Mouse (Mus musculus) ES-E14 (cell line): Measurements from ENCODE around the gene Cdh13. TPM values are rescaled to one million over a fixed set of nuclear protein-coding genes. Genes with fewer than 3 reads are reported as not detected.
A peak's percentile ranks its signal among the peaks of the same experiment; 100 is the strongest.

Source experiments
- DNase-seq: peaks from one replicate; pipeline ENCODE4 v3.0.0-alpha.2; 2013; ENCODE audit warnings: low read depth, low spot score
- H3K27ac ChIP-seq: 2 replicates; pipeline ENCODE4 v1.5.1; 2012; ENCODE audit warnings: low read depth, mild to moderate bottlenecking, low read length, moderate library complexity, mixed read lengths; ENCODE audit not compliant: poor library complexity, insufficient read depth, severe bottlenecking
- H3K36me3 ChIP-seq: 2 replicates; pipeline ENCODE4 v1.6.1; 2012; ENCODE audit warnings: mild to moderate bottlenecking, low read length, moderate library complexity, mixed read lengths; ENCODE audit not compliant: control insufficient read depth, poor library complexity, insufficient read depth, severe bottlenecking
- H3K4me1 ChIP-seq, 2 experiments: fragments of 150-350 bp in 1 of 2; sonication (generic) in 1 of 2; 2 replicates each; pipeline ENCODE4 v1.6.1; 2012; ENCODE audit warnings: low read length in 2 of 2, mild to moderate bottlenecking in 1 of 2, mixed read lengths in 1 of 2; ENCODE audit not compliant: control insufficient read depth in 2 of 2, insufficient read depth in 2 of 2, poor library complexity in 1 of 2
- H3K4me3 ChIP-seq, 2 experiments: fragments of 150-350 bp in 1 of 2; sonication (generic) in 1 of 2; 2 replicates each; pipeline ENCODE4 v1.5.1; 2012; ENCODE audit warnings: low read length in 2 of 2, low read depth in 1 of 2, mild to moderate bottlenecking in 1 of 2, mixed read lengths in 1 of 2; ENCODE audit not compliant: insufficient read depth in 1 of 2, poor library complexity in 1 of 2, severe bottlenecking in 1 of 2
- H3K9ac ChIP-seq: 2 replicates; pipeline ENCODE4 v1.6.1; 2012; ENCODE audit warnings: low read depth, mild to moderate bottlenecking, low read length, mixed read lengths; ENCODE audit not compliant: poor library complexity, insufficient read depth, severe bottlenecking
- H3K9me3 ChIP-seq: fragments of 150-350 bp; sonication (generic); 2 replicates; pipeline ENCODE4 v1.6.1; 2012; ENCODE audit warnings: low read depth, mild to moderate bottlenecking, low read length; ENCODE audit not compliant: control insufficient read depth, insufficient read depth
- CHD2 ChIP-seq: IDR thresholded peaks from 2 replicates; pipeline ENCODE4 v1.6.1; 2014; ENCODE audit warnings: mild to moderate bottlenecking, low read depth, low read length, inconsistent platforms
- HCFC1 ChIP-seq: IDR thresholded peaks from 2 replicates; pipeline ENCODE4 v1.6.1; 2012; ENCODE audit warnings: low read length, inconsistent platforms, borderline replicate concordance; ENCODE audit not compliant: insufficient read depth
- MAFK ChIP-seq: IDR thresholded peaks from 2 replicates; pipeline ENCODE4 v1.6.1; 2014; ENCODE audit warnings: mild to moderate bottlenecking, low read depth, low read length, inconsistent platforms; ENCODE audit not compliant: insufficient read depth
- ZC3H11A ChIP-seq: IDR thresholded peaks from 2 replicates; pipeline ENCODE4 v1.6.1; 2012; ENCODE audit warnings: low read depth, mild to moderate bottlenecking, inconsistent platforms, low read length, borderline replicate concordance
- ZNF384 ChIP-seq: IDR thresholded peaks from 2 replicates; pipeline ENCODE4 v1.6.1; 2012; ENCODE audit warnings: low read depth, low read length, inconsistent platforms
- in situ Hi-C, 2 experiments: fragments of 600-800 bp; cut with MboI; formaldehyde crosslinking; loops; one replicate each; pipeline ENCODE4 v1.15.1; 2025; ENCODE audit warnings: low sequenced_read_pairs in 2 of 2, inconsistent platforms in 1 of 2; ENCODE audit not compliant: unreplicated experiment in 2 of 2
- total RNA-seq: library from RNA; depleted of rRNA; stranded (reverse); fragments of 300-350 nt; gene quantifications from 2 replicates; pipeline ENCODE4 v1.2.3, GENCODE M21; 2012

Cdh13 gene
- total RNA-seq, 1 experiment, result 1.3 TPM

DNA sequence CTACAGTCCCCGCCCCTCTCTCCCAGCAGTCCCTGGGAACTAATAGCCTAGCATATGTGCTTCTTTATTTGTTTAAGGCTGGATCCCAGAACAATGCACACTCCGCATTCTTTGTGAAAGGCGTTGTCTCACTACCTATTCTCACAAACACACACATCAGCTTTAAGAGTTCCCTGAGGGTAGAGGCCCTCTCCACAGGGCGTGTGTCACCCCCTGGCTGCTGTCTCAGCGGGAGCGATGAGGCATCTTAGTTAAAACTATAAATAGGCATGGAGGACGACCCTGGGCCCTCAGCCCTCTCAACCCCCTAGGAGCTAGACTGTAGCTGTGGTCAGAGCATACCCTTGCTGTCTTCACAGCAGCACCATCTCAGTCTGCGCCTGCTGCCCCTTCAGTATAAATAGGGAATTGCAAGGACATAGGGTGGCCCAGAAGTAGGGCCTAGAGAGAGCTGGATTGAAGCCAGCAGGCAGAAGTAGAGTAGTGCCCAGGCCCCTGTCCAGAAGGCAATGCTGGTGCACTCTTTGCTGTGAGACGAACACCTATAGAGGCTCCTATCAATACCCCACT, 738.9 kb downstream of the Cdh13 start:
- Histone ChIP-seq H3K4me3 (no peak overlapping the region), H3K27ac (no peak overlapping the region), H3K36me3 (no peaks in the 10 kb centered on the region), H3K4me1 (no peaks in the 10 kb centered on the region), H3K9me3 (no peaks in the 10 kb centered on the region), H3K9ac (no peak overlapping the region)
- DNase-seq, result peak; percentile 13
- no peak for TF ChIP-seq CHD2
- no peak for TF ChIP-seq HCFC1
- no peak for TF ChIP-seq ZNF384
- TF ChIP-seq MAFK, result no peak
- TF ChIP-seq ZC3H11A, result no peak
- in situ Hi-C loops, result no loop called here

- no peak overlapping the region for H3K4me3 ChIP-seq
- in situ Hi-C loops, result no loop called here
- H3K27ac ChIP-seq, result no peak overlapping the region
- DNase-seq, result no peak
- H3K9ac ChIP-seq, result no peak overlapping the region
- TF ChIP-seq ZNF384 (no peak), CHD2 (no peak), MAFK (no peak), ZC3H11A (no peak)
- no peaks in the 10 kb centered on the region for H3K9me3 ChIP-seq
- H3K4me1 ChIP-seq, result no peaks in the 10 kb centered on the region
- H3K36me3 ChIP-seq, result no peaks in the 10 kb centered on the region
These were observed 749.9 kb downstream of the Cdh13 start for GRCm38 (mm10) chr8:119033398-119033797.

DNA sequence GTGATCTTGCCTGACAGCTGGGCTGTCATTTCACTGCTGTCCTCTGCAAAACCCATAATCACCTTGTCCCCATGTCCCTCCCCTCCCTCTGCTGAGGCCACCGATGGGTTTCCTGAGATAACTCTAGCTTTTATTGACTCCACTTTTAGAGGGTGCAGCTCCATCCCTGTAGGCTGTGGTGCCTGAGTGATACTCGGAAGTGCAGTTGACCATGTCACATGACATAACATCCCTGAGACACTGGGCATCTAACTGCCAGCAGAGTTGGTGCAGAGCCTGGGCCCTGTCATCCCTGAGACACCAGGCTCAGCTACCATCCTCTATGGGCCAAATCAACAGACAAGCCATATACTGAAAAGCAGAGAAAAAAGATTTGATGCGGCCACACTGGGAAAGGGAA, 750.5 kb downstream of the Cdh13 start:
- Histone ChIP-seq H3K4me3 (no peak overlapping the region), H3K4me1 (no peaks in the 10 kb centered on the region), H3K9me3 (no peaks in the 10 kb centered on the region), H3K27ac (no peak overlapping the region), H3K9ac (no peak overlapping the region), H3K36me3 (no peaks in the 10 kb centered on the region)
- in situ Hi-C loops, result no loop called here
- TF ChIP-seq CHD2, result no peak
- no peak for TF ChIP-seq ZNF384
- TF ChIP-seq HCFC1, result no peak
- TF ChIP-seq ZC3H11A, result no peak
- TF ChIP-seq MAFK, result no peak
- no peak for DNase-seq

GRCm38 (mm10) chr8:119035126-119035525, 751.6 kb downstream of the Cdh13 start:
- Histone ChIP-seq H3K36me3 (no peaks in the 10 kb centered on the region), H3K9ac (no peak overlapping the region), H3K4me3 (no peak overlapping the region), H3K9me3 (no peaks in the 10 kb centered on the region), H3K27ac (no peak overlapping the region), H3K4me1 (no peaks in the 10 kb centered on the region)
- in situ Hi-C loops, result no loop called here
- DNase-seq, result no peak
- TF ChIP-seq HCFC1 (no peak), CHD2 (no peak), ZNF384 (no peak), ZC3H11A (no peak), MAFK (no peak)

- Histone ChIP-seq H3K36me3 (no peaks in the 10 kb centered on the region), H3K4me1 (no peaks in the 10 kb centered on the region), H3K9me3 (no peaks in the 10 kb centered on the region), H3K27ac (no peak overlapping the region), H3K9ac (no peak overlapping the region), H3K4me3 (no peak overlapping the region)
- DNase-seq, result no peak
- in situ Hi-C loops, result no loop called here
- TF ChIP-seq ZNF384, result no peak
- TF ChIP-seq CHD2, result no peak
- no peak for TF ChIP-seq ZC3H11A
- TF ChIP-seq HCFC1, result no peak
- no peak for TF ChIP-seq MAFK
These were observed 754.0 kb downstream of the Cdh13 start for GRCm38 (mm10) chr8:119037571-119037970.
